ENCODE assay signal across 29 mouse cellular contexts in genomic region chr6:99469134-99469834, GRCm38 (mm10). TPM values are rescaled to one million over a fixed set of nuclear protein-coding genes. Genes with fewer than 3 reads are reported as not detected.
A peak's percentile ranks its signal among the peaks of the same experiment; 100 is the strongest.
DNase-seq lines count a peak whose midpoint lies in the region; ATAC-seq lines count a peak whose summit lies in the region.
"Had no signal": no experiment of that assay in that cellular context is flagged by ENCODE, and none has a peak within 500 bp of the region (broad histone marks: within the 10 kb centered on the region; RNA-seq: fewer than 3 reads in every experiment).

No protein-coding gene starts in this region.

- no peak overlapping the region for H3K4me2 ChIP-seq in kidney, embryonic 16.5 days (replicated peaks; ENCODE audit: low read depth, low read length)
- H3K4me2 ChIP-seq in intestine, embryonic 16.5 days (ENCODE audit: low read depth, low read length): peak overlapping the region; percentile 22
- no peak overlapping the region for H3K4me2 ChIP-seq in stomach, embryonic 15.5 days
- H3K4me2 ChIP-seq: embryonic facial prominence, embryonic 13.5 days; liver, embryonic 11.5 days; lung, embryonic 15.5 days; midbrain, embryonic 11.5 days; neural tube, embryonic 12.5 days had no signal

- no peak overlapping the region for H3K27ac ChIP-seq in kidney, embryonic 16.5 days (ENCODE audit: low read length)
- H3K27ac ChIP-seq in intestine, embryonic 16.5 days (ENCODE audit: low read length): peak overlapping the region; percentile 52
- peak overlapping the region; percentile 38 for H3K27ac ChIP-seq in stomach, embryonic 15.5 days
- H3K27ac ChIP-seq: embryonic facial prominence, embryonic 13.5 days; gastrocnemius, adult 2 months; hindbrain, embryonic 10.5 days; hindbrain, postnatal 0 days; layer of hippocampus, adult 2 months; limb, embryonic 13.5 days; lung, embryonic 15.5 days; neural tube, embryonic 12.5 days had no signal

- no peak overlapping the region for H3K4me3 ChIP-seq in kidney, embryonic 16.5 days (ENCODE audit: low read length)
- H3K4me3 ChIP-seq in intestine, embryonic 16.5 days (ENCODE audit: low read length): peak overlapping the region; percentile 5; the same call in 1 of the 2 replicates
- no peak overlapping the region for H3K4me3 ChIP-seq in stomach, embryonic 15.5 days (replicated peaks)
- H3K4me3 ChIP-seq: embryonic facial prominence, embryonic 13.5 days; erythroblast, embryonic 14.5 days; gastrocnemius, adult 2 months; hindbrain, embryonic 10.5 days; layer of hippocampus, adult 2 months; limb, embryonic 13.5 days; lung, embryonic 15.5 days; neural tube, embryonic 12.5 days had no signal

- ATAC-seq in kidney, embryonic 16.5 days (ENCODE audit: low FRiP score, low TSS enrichment): peak; percentile 23; the same call in 1 of the 2 replicates
- peak; percentile 85 for ATAC-seq in intestine, embryonic 16.5 days
- no peak for ATAC-seq in stomach, embryonic 15.5 days (ENCODE audit: insufficient read depth, low FRiP score, low read depth)
- ATAC-seq in erythroblast, adult 5-6 weeks (replicated peaks; ENCODE audit: low FRiP score, poor library complexity, severe bottlenecking): no peak
- ATAC-seq: forebrain, embryonic 16.5 days; hindbrain, postnatal 0 days; midbrain, embryonic 16.5 days had no signal

- no peaks in the 10 kb centered on the region for H3K27me3 ChIP-seq in kidney, embryonic 16.5 days (ENCODE audit: insufficient read depth, low read length)
- no peaks in the 10 kb centered on the region for H3K27me3 ChIP-seq in intestine, embryonic 16.5 days (replicated peaks; ENCODE audit: control insufficient read depth, insufficient read depth, low read length)
- no peaks in the 10 kb centered on the region for H3K27me3 ChIP-seq in stomach, embryonic 15.5 days (replicated peaks)
- H3K27me3 ChIP-seq: embryonic facial prominence, embryonic 13.5 days; limb, embryonic 13.5 days; lung, embryonic 15.5 days; neural tube, embryonic 12.5 days had no signal

- H3K36me3 ChIP-seq in kidney, embryonic 16.5 days (ENCODE audit: insufficient read depth, low read length): no peaks in the 10 kb centered on the region; the same call in 1 of the 2 replicates
- no peaks in the 10 kb centered on the region; the same call in 1 of the 2 replicates for H3K36me3 ChIP-seq in intestine, embryonic 16.5 days (ENCODE audit: control insufficient read depth, insufficient read depth, low read length)
- H3K36me3 ChIP-seq in stomach, embryonic 15.5 days: no peaks in the 10 kb centered on the region
- H3K36me3 ChIP-seq: embryonic facial prominence, embryonic 13.5 days; lung, embryonic 15.5 days; neural tube, embryonic 12.5 days had no signal

- no peak overlapping the region for H3K9ac ChIP-seq in kidney, embryonic 16.5 days (replicated peaks; ENCODE audit: low read length)
- no peak overlapping the region for H3K9ac ChIP-seq in intestine, embryonic 16.5 days (ENCODE audit: low read depth, low read length)
- no peak overlapping the region for H3K9ac ChIP-seq in stomach, embryonic 15.5 days
- H3K9ac ChIP-seq: embryonic facial prominence, embryonic 13.5 days; limb, embryonic 13.5 days; lung, embryonic 15.5 days; neural tube, embryonic 12.5 days had no signal

- WGBS in kidney, embryonic 16.5 days: 32% methylated on average over 12 of the region's 12 CpGs
- 53% methylated on average over 12 of the region's 12 CpGs for WGBS in intestine, embryonic 16.5 days
- 51% methylated on average over 12 of the region's 12 CpGs for WGBS in stomach, embryonic 15.5 days

- no peaks in the 10 kb centered on the region for H3K9me3 ChIP-seq in kidney, embryonic 16.5 days (ENCODE audit: low read length)
- H3K9me3 ChIP-seq in intestine, embryonic 16.5 days (ENCODE audit: control insufficient read depth, low read length): no peaks in the 10 kb centered on the region
- no peaks in the 10 kb centered on the region for H3K9me3 ChIP-seq in stomach, embryonic 15.5 days
- H3K9me3 ChIP-seq: embryonic facial prominence, embryonic 13.5 days; hindbrain, embryonic 10.5 days; limb, embryonic 13.5 days; lung, embryonic 15.5 days; neural tube, embryonic 12.5 days had no signal

- peaks cover 47% of the 10 kb centered on the region for H3K4me1 ChIP-seq in kidney, embryonic 16.5 days (ENCODE audit: insufficient read depth, low read length)
- H3K4me1 ChIP-seq in intestine, embryonic 16.5 days (ENCODE audit: control insufficient read depth, insufficient read depth, low read length): peaks cover 19% of the 10 kb centered on the region
- peaks cover 13% of the 10 kb centered on the region for H3K4me1 ChIP-seq in stomach, embryonic 15.5 days

- no peak for DNase-seq in kidney, adult 9 months
- no peak for DNase-seq in left cerebral cortex, adult 18-20 months (ENCODE audit: low spot score in 2 of 2)
- DNase-seq: adrenal gland, postnatal 25 days; B cell, adult 2 months; cerebellum, adult 18-20 months; cerebellum, postnatal 10 days; gastrocnemius, adult 2 months; heart, postnatal 14 days; kidney, adult 2 months; kidney, postnatal 36 days; layer of hippocampus, postnatal 36 days; right cerebral cortex, adult 18-20 months; spleen, adult 18-20 months had no signal

RNA-seq across cellular contexts. Expression of gene Foxp1, which starts 53.2 kb away (rescaled TPM):
- polyA plus RNA-seq in kidney, embryonic 16.5 days (2015; fragmentation: Nextera tagmentation; extraction: Ambion mirVana): 36.4 and 37.2 TPM in 2 replicates
- polyA plus RNA-seq in intestine, embryonic 16.5 days (2015; fragmentation: Nextera tagmentation; extraction: Ambion mirVana): 74.8 and 74.9 TPM in 2 replicates
- polyA plus RNA-seq in stomach, embryonic 15.5 days (2015; fragmentation: Nextera tagmentation; extraction: Ambion mirVana): 105 and 122 TPM in 2 replicates
- 10.7 and 26.5 TPM in 2 replicates for total RNA-seq in erythroblast, adult 5-6 weeks (2015; ENCODE audit: low replicate concordance)
- total RNA-seq in erythroblast, adult 5-6 weeks (2017; ENCODE audit: low replicate concordance): 12.3 and 19.5 TPM in 2 replicates
- 100 to 1,000 TPM; 133 to 135 TPM for total RNA-seq in left cerebral cortex, adult 18-20 months (2021)

Comparison
In these comparisons a context has a peak if more than half of its experiments do, and no peak if none do; other contexts are left out.
1. ATAC-seq: peak in kidney, embryonic 16.5 days (single experiment) and intestine, embryonic 16.5 days (single experiment); none in stomach, embryonic 15.5 days (single experiment) and erythroblast, adult 5-6 weeks (single experiment).